Mouse (Mus musculus) left cerebral cortex, adult 9 months (tissue): ENCODE results near the gene Treml1.

Source experiments
- DNase-seq, 2 experiments: peaks; one replicate each; pipeline ENCODE4 v3.0.0; 2022; ENCODE audit warnings: low spot score in 2 of 2

The Treml1 gene

DNA sequence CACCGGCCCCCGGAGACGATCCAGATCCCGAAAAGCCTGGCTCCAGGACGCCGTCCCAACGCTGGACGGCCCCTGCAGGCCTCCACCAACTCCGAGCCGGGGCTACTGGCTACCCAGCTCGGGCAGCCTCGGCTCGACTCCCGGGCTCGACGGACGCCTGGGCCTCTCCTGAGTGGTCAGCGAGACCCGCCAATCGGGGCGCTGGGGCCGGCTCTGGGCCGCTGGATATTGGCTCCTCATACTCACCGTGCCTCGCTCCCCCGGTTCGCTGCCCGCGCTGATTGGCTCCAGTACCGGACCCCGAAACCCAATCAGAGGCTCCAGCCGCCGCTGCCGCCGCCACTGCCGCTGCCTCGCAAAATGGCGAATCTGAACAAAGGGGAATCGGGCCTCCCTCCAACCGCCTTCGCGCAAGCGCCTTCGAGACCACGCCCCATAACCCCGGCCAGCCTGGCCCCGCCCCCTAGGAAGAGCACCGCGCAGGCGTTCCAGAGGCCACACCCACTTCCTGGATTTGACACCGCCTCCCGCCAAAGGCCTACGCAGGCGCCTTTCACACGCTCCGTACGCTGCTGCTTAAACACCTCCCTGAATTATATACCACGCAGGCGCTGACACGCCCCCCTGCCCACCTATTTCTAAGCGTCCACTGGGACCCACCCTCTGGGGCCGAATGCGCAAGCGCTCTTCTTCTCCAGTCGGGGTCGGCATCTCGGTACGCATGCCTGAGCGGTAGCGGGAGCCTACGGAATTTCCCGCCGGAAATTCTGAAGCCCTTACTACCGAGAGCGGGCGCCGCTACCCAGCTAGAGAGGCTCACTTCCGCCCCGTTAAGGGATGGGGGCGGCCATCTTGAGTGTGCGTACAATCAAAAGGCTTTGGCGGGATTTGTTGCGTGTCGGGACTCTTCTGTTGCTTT lies 49.9 kb downstream of the Treml1 start, which contains the start of the genes Nfya and Oard1:
TSS of gene Nfya (minus strand) at position 527 of the 919 bp plus-strand sequence.
TSS of gene Oard1 (plus strand) at position 635 of the 919 bp plus-strand sequence.
- DNase-seq = peak; percentile 100

GRCm38 (mm10) chr17:48410299-48410785 lies 50.6 kb downstream of the Treml1 start:
- peak in 1 of 2 experiments; percentile 27 for DNase-seq

GRCm38 (mm10) chr17:48411241-48411640 lies 51.5 kb downstream of the Treml1 start:
- no peak for DNase-seq

DNA sequence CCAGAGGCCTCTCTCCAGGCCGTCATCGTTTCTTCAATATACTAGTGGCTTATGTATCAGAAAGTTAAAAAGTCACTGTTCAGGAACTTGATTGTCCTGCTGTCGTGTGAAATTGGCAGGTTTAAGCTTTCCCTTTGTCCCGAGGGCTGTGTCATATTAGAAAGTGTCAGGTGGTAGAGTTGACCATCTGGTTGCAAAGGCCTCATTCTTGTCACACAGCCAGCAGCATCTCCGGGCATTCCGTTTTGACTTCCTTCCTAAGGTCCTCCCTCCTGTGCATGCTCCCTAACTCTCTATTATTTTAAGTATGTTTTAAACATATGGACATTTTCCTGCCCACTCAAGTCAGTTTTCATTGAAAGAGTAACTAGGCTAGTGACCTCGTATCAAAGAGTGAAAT lies 56.3 kb downstream of the Treml1 start:
- DNase-seq = no peak
